Mouse (Mus musculus) left cerebral cortex, postnatal 14 days (tissue): ENCODE measurements at regions not wholly inside any gene's neighbourhood (a gene's known extent, or its start where the extent isn't known, plus 50 kb on each side); places are given as distances from the start of the nearest gene placed in this dataset.

Experiments
- DNase-seq, 2 experiments: peaks; one replicate each; pipeline ENCODE4 v3.0.0; 2021 to 2022; ENCODE audit warnings: low spot score in 2 of 2, mixed read lengths in 1 of 2
- intact Hi-C: fragments of 180-260 bp; cut with DNase I; formaldehyde crosslinking; loops from one replicate; pipeline ENCODE4 v1.15.1; 2025

GRCm38 (mm10) chr19:15667889-15668623, 279.1 kb downstream of the Psat1 start:
- intact Hi-C loops: loop anchor here (5.0 kb wide), 1 partner anchor 134 kb away; no protein-coding TSS in a partner anchor
- DNase-seq: peak in 1 of 2 experiments; percentile 11

- intact Hi-C loops: no loop called here
- DNase-seq: no peak
Observed at GRCm38 (mm10) chr19:15663659-15664255, 283.4 kb downstream of the Psat1 start.

- no peak for DNase-seq
- intact Hi-C loops: no loop called here
Observed at GRCm38 (mm10) chr19:15658611-15659010, 288.5 kb downstream of the Psat1 start.

- intact Hi-C loops: no loop called here
- DNase-seq: no peak
Observed at GRCm38 (mm10) chr19:15657846-15658245, 289.3 kb downstream of the Psat1 start.

- intact Hi-C loops: no loop called here
- peak in 1 of 2 experiments; percentile 19 for DNase-seq
Observed at GRCm38 (mm10) chr19:15649368-15649767, 297.8 kb downstream of the Psat1 start.

GRCm38 (mm10) chr19:15647313-15647712, 299.8 kb downstream of the Psat1 start:
- intact Hi-C loops: no loop called here

GRCm38 (mm10) chr19:15644786-15645185, 302.4 kb downstream of the Psat1 start:
- DNase-seq: no peak
- intact Hi-C loops: no loop called here

More at GRCm38 (mm10) chr19:15647313-15647712, 299.8 kb downstream of the Psat1 start:
- peak; percentile 14 to 22 for DNase-seq

GRCm38 (mm10) chr19:15617233-15617915, 329.8 kb downstream of the Psat1 start:
- intact Hi-C loops: loop anchor here (5.0 to 10.0 kb wide), 3 partner anchors 580 to 1633 kb away; partner anchors contain the start of gene Tle4
- DNase-seq: peak; percentile 76 to 83

- peak in 1 of 2 experiments; percentile 17 for DNase-seq
- intact Hi-C loops: loop anchor here (5.0 to 10.0 kb wide), 3 partner anchors 578 to 1630 kb away; partner anchors contain the start of gene Tle4
Observed at GRCm38 (mm10) chr19:15614648-15615561, 332.2 kb downstream of the Psat1 start.

GRCm38 (mm10) chr19:15611137-15611758, 335.9 kb downstream of the Psat1 start:
- no peak for DNase-seq
- intact Hi-C loops: loop anchor here (10.0 kb wide), 2 partner anchors 1016 to 1626 kb away; partner anchors contain the start of gene Tle4

- no peak for DNase-seq
- intact Hi-C loops: no loop called here
Observed at GRCm38 (mm10) chr19:15606440-15606839, 340.7 kb downstream of the Psat1 start.

GRCm38 (mm10) chr19:15592821-15593220, 354.3 kb downstream of the Psat1 start:
- intact Hi-C loops: no loop called here
- DNase-seq: no peak

- no peak for DNase-seq
- intact Hi-C loops: no loop called here
Observed at GRCm38 (mm10) chr19:15583782-15584693, 363.1 kb downstream of the Psat1 start.

GRCm38 (mm10) chr19:15583106-15583781, 363.9 kb downstream of the Psat1 start:
- intact Hi-C loops: no loop called here
- DNase-seq: no peak

- DNase-seq: no peak
- intact Hi-C loops: no loop called here
Observed at GRCm38 (mm10) chr19:15571204-15571603, 375.9 kb downstream of the Psat1 start.

GRCm38 (mm10) chr19:15561511-15561910, 385.6 kb downstream of the Psat1 start:
- DNase-seq: no peak
- intact Hi-C loops: no loop called here

GRCm38 (mm10) chr19:15553953-15554352, 393.2 kb downstream of the Psat1 start:
- no peak for DNase-seq

More at GRCm38 (mm10) chr19:15553953-15554352, 393.2 kb downstream of the Psat1 start:
- intact Hi-C loops: no loop called here
